Mouse (Mus musculus): ENCODE measurements around the gene Slc7a8.
A peak's percentile ranks its signal among the peaks of the same experiment; 100 is the strongest.

The Slc7a8 gene

DNA sequence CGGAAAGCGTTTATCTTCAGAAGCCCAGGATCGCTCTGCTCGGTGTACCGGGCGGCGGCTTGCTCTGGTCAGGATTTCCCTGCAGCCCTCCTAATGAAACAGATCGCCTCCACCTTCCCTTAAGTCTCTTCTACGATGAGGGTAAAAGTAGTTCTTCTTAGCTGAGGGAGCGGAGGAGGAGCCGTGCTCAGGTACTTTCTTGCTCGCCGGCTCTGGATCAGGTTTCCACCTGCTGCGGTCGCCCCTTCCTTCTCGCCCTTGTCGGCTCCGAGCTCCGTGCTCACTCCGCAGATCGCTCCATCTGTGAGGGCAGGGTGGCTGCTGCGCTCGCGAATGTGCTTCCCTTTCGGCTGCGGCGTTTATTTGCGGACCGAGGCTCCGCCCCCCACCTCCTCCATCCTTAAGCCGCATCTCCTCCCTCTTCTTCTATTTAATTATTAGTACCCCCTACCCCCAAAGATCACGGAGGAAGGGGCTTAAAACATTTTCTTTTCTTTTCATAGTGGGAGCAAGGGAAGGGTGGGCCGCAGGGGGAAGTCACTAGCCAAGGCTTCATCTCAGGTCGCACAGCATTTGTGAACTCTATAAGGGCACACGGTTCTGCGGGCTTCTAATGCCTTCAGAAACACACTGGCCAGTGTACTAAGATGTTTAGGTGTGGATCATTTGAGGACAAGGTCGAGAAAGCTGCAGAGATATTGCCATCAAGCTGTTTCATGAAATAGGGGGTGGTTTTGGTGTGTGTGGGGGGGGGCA, at the start of gene Slc7a8:
TSS of gene Slc7a8 (minus strand) at position 337 of the 756 bp plus-strand sequence.
- peak; percentile 3 to 10 for DNase-seq (ENCODE audit: low spot score in 2 of 2)

DNA sequence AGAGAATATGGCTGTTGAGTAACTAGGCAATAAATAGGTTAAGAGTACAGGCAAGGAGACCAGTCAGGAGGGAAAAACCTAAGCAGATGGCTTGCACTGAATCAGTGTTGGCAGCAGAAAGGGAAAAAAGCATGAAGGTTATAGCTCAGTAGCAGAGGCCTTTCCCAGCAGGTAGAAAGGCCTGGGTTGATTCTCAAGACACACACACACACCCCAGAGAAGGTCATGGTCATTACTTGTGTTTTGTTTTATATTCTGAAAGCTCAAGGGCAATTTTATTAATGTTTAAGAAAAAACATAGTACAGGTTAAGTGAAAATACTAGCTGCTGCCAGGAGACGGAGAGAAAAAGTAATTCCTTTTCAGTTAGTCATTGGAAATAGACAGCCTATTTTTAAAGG, 42.0 kb upstream of the Slc7a8 start:
- DNase-seq (ENCODE audit: low spot score in 2 of 2), result no peak

DNA sequence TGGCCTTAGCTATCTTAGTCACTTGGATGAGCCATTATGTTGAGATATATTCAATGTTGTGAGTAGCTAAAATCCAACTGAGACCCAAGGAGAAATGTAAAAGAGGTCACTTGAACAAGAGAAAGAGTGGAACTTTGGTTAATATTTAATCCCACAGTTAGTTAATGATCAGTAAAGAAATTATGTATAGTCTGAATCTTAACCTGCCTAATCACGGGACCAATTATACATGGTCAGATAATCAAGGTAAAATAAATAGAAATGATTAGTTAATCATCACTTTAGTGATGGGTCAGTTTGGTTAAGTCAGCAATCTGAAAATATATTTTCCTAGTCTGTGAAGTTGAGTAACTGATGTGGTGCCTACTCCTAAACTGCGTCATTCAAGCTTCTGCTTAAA, 40.6 kb upstream of the Slc7a8 start:
- DNase-seq (ENCODE audit: low spot score in 2 of 2), result no peak

DNA sequence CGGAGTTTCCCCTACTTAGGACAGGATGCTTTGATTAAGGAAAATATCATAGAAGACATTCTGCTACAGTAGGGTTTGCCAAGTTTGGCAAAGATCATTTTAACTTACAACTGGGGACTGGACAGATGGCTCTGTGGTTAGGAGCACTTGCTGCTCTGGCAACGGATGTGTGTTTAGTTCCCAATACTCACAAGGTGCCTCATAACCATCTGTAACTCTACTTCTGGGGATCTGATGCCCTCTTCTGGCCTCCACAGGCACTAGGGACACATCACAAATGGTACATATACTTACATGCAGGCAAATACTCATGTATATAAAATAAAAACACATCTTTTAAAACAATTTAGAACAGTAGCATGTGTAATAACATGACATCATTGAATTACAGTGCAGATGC, 36.0 kb upstream of the Slc7a8 start:
- no peak for DNase-seq (ENCODE audit: low spot score in 2 of 2)

DNA sequence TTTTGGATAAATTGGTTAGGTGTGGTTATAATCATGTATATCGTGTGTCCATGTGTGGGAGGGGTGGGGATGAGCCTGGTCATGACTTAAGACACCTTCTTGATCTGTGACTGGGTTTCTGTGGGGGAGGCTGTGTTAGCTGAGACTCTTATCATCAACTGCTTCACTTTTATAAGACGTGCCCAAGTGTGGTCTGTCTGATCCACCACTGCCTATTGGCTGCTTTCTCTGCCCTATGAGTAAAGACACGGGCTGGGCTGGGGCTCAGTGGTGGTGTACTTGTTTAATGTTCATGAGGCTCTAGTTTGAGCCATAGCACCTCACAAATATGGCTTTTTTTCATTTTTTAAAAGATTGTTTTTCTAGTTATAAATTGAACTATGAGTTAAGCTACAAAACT, 34.0 kb upstream of the Slc7a8 start:
- DNase-seq (ENCODE audit: low spot score in 2 of 2), result no peak

DNA sequence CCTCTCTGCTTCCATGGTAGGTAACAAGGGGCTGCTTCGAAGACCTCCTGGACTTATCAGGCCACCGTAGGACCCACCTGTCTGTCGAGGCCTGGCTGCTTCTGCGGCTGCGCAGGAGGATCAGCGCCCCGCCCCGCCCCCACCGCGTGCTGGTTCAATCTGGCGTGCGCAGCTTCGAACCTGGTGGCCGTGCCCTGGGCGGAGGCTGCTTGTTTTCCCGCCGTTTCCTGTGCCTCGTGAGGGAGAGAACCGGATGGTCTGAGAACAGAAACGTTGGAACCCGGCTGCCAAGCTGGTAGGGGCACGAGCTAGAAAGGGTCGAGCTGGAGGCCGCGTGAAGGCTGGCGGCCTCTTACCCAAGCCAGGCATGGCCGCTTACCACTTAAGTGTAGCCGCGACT, 32.2 kb upstream of the Slc7a8 start, which contains the start of gene Rnf212b:
TSS of gene Rnf212b (plus strand) at position 151 of the 400 bp plus-strand sequence.
- no peak for DNase-seq (ENCODE audit: low spot score in 2 of 2)

DNA sequence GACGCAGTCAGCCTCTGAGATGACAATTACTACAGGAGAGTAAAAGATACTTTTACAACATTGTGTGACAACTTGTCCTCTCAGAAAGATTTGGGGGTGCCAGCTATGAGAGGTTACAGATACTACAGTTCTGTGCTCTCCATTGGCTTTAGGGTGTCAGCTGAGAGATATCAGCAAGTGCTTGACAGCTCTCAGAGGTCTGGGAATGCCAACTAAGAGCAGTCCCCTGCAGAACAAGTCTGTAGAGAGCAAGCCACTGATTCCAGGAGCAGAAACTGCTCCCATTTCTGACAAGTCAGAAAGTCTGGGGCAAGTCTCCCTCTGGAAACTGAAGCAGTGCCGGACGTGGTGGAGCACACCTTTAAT, 27.9 kb upstream of the Slc7a8 start:
- DNase-seq (ENCODE audit: low spot score in 2 of 2), result no peak

DNA sequence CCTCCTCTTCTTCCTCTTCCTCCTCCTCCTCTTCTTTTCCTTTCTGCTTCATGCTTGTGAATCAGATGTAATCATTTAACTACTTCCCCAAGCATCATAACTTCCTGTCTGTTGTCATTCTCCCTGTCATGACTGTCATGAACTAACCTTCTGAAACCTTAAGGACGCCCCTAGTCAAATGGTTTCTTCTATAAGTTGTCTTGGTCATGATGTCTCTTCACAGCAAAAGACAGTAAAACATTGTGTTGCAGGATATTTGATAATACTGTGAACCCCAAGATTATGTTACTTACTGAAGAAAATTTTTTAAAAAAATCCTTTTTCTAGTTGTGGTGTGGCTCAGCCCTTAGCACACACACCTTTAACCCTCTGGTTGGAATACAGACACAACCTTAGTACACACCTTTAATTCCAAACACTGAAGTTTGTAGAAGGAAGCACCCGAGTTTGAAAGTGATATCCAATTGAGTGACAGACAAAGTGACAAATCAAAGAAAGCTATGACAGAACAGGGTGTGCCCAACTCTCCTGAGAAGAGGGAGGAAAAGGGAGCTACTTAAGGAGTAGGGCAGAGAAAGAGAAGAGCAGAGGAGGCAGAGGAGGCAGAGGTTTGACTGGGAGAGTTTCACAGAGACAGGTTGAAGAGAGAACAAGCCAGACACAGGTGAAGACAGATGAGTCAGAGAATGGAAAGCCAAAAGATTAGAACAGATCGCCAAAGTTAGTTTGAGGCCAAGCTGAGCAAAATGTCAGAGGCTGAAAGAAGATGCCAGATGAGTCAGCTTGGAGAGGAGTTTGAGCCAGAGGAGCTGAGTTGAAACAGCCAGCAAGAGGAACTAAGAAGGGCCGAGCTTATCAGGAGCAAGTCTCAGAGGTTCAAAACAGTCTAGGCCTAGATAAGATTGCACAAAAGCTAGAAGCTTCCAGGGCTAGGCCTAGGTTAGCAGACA, 27.2 kb upstream of the Slc7a8 start:
- DNase-seq (ENCODE audit: low spot score in 2 of 2), result no peak

DNA sequence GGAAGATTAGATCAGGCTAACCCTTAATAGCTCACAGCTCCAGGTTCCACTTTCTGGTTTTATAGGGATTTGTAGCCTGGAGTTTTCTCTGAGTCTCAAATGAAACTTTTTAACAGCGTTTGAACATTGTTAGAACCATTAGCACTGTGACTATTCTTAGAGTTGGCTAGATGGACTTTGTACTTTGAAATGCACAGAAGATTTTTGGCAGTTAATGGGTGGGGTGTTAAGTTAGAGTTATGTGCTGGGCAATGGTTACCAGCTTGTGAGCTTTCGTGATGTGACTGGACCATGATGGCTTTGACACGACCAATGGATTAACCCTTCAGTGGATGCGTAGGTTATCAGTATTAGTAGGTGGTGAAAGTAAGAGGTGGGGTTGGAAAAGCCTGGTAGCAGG, 24.4 kb upstream of the Slc7a8 start:
- no peak for DNase-seq (ENCODE audit: low spot score in 2 of 2)

DNA sequence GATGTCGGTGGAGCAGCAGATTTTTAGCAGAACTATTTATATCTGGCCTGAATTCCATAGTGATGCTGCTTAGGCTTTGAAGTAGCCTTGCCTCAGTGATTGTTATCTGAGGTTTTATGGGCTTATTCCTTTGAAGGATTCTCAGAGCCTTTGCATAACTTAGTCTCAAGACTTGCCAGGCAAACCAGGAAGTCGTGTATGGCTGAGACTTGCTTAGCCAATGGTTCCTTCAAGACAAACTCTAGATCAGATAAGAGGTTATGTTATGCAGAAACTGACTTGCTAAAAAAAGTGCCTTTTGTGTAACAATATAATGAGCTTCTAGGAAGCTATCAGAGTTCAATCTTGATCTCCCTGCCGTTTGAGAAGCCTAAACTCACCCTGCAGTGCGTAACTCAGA, 20.7 kb upstream of the Slc7a8 start:
- DNase-seq (ENCODE audit: low spot score in 2 of 2), result no peak

DNA sequence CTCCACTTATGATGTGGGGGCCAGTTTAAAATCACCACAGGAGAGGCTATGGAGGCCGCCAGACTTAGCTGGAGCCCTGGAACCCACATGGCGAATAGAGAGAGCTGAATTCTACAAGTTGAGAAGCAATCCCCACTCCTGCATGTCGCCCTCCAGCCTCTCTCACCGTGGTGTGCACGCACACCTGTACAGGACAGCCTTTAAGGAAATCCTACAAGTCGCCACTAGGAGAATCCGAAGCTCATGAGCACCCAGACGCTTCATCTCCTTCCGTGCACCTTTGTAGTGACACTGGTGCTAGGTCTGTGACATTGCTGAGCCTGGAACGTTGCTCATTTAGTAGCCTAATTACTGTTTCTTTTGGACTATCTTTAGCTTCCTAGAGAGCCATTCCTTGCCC, 17.9 kb upstream of the Slc7a8 start:
- DNase-seq (ENCODE audit: low spot score in 2 of 2), result no peak

DNA sequence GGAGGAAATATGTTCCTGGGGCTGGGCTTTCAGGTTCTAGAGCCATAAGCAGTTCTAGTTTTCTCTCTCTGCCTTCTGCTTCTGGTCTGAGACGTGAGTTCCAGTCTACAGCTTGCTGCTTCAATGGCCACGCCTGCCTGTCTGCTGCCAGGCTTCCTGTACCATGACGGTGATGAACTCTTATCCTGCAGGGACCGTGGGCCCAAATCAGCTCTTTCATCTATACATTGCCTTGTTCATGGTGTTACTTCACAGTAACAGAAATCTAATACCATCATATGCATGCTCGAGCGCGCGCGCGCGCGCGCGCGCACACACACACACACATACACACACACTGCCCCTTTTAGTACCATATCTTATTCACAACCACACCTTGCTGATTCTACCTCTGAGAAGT, 15.0 kb upstream of the Slc7a8 start:
- no peak for DNase-seq (ENCODE audit: low spot score in 2 of 2)

DNA sequence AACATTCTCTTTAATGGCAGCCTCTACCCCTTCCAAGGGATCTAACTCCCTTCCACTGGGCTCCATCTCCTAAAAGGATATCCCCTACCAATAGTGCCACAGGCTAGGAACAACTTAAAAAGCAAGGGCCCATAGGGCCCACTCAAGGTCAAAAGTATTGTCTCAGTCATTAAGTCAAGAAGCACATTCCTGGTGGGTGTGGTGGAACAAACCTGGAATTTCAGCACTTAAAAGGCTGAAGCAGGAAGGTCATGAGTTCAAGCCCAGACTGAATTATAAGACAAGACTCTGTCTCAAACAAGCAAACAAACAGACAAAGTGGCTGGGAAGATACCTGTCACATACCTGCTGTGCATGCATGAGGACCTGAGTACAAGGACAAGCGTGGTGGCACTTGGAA, 14.2 kb upstream of the Slc7a8 start:
- DNase-seq (ENCODE audit: low spot score in 2 of 2), result no peak

DNA sequence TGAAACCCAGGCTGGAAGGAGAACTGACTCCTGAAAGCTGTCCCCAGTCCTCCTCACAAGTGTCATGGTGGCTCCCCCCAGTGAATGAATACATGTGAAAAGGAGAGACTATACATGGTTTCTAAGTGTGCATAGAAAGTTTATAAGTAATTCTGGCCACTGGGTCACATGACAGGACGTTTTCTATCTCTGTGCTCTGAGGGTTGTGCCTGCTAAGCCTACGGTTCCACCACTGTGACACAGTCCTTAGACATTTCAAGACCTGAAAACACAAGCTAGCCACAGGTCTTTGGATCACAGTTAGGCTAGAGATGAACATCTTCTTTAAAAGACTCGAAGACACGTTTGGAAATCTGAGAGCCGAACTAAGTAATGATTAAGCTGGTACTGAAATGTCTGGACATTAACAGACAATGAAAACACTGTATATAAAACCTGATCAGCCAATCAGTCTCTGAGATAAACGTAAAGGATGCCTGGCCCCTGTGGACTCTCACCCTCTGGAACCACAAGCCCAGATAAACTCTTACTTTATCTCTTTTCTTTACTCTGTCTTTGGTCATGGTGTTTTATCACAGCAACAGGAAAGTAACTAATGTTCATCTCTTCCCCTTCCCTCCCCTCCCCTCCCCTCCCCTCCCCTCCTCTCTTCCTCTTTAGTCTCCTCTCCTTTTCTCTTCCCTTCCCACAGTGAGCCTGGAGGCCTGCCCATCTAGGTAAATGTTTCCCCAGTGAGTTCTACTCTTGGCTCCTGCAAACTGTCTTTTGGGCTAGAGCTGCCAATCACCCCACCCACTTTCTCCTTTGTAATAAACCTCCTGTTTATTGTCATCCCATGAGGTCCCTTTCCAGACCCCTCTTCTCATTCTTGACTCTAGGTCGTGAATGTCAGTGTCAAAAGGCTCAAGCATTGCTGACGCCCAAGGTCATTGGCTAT, 12.4 kb upstream of the Slc7a8 start:
- DNase-seq (ENCODE audit: low spot score in 2 of 2), result no peak

DNA sequence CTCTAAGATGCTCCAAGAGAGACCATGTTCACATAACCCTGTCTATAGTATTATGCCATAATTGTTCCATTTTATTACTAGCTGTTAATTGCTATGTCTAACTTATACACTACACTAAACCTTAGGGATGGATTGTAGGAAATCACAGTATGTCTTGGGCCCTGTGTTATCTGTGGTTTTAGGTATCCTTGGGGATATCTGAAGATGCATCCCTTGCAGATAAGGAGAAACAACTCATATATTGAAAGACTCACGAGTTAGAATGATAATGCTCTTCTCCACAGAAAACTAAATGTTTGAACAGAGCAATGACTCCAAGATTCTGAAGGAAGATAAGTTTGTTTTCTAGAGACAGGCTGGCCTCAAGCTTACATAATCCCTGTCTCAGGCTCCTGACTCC, 11.6 kb upstream of the Slc7a8 start:
- DNase-seq (ENCODE audit: low spot score in 2 of 2), result no peak

DNA sequence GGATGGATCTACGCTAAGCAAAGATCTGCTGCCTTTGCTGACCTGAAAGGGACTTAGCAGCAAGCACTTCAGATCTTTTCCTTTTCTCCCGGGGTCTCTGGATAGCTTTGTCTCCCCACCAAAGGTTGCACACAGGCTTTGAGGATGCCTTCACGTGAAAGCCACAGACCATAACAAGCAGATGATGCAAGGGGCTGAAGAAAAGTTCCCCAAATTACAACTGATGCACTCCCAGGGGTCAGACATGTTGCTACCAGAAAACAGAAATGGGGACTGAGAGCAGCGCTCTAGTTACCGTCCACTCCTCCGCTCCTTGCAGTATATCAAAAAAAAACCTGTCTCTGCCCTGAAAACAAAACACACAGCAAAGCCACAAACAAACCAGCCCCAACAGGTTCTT, 10.4 kb upstream of the Slc7a8 start:
- no peak for DNase-seq (ENCODE audit: low spot score in 2 of 2)

DNA sequence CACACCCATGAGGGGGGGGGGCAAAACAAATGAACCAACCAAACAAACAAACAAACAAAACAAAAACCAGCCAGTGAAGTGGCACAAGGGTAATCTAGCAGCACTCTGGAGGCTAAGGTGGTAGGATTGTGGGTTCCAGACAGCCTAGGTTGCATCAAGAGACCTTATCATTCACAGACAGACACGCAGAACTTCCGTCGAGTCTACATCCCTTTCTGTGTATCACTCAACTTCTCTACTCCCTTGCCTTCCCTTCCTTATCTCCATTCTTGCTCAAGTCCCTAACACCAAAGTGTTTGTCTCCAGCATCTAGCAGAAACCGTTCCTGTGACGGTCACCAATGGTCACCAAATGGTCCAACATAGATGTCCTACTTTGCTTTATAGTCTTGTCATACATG, 6.5 kb upstream of the Slc7a8 start:
- DNase-seq (ENCODE audit: low spot score in 2 of 2), result no peak

DNA sequence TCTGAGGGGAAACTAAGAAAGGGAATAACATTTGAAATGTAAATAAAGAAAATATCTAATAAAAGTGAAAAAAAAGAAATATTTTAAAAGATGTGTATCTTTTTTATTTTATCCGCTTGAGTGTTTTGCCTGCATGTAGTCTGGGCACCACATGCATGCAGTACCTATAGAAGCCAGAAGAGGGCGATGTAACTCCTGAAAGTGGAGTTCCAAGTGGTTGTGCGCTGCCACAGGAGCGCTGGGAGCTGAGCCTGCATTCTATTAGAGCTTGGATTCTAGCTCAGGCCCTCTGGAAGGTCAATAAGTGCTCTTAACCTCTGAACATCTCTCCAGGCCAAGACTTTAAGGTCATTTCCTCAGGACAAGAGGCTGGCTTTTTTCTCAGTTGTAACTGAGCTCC, 5.5 kb upstream of the Slc7a8 start:
- DNase-seq (ENCODE audit: low spot score in 2 of 2), result no peak

DNA sequence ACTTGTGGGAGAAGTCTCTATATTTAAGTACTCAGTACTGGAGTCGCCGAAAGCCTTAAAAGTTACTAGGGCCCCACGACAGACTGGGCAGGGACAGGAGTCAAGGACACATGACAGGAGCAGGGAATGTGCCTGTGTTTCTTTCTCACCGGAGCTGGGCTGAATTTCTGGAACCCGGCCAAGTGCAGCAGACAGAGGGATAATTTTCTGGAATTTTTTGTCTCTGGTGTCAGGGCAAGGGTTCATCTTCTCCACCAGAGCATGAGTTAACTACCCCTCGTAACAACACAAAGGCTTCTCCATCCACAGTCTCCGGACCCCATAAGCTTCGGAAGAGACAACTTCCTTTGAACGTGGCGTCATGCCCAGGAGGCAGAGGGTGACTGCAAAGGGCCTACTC, 4.7 kb upstream of the Slc7a8 start:
- DNase-seq (ENCODE audit: low spot score in 2 of 2), result no peak

DNA sequence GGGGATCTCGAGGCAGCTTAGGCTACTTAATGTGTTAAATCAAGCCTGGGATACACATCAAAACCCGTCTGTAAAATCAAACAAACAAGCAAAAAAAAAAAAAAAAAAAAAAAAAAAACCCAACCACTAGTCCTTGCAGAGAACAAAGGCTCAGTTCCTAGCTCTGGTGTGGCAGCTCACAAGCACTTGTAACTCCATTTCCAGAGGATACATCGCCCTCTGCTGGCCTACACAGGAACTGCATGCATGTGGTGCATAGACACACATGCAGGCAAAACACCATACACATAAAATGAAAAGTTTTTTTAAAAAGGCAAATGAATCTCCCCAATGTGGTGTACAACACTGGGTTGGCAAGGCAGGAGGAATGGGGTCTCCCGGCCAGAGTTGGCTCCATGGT, 4.2 kb upstream of the Slc7a8 start:
- DNase-seq (ENCODE audit: low spot score in 2 of 2), result peak; percentile 47 to 71

DNA sequence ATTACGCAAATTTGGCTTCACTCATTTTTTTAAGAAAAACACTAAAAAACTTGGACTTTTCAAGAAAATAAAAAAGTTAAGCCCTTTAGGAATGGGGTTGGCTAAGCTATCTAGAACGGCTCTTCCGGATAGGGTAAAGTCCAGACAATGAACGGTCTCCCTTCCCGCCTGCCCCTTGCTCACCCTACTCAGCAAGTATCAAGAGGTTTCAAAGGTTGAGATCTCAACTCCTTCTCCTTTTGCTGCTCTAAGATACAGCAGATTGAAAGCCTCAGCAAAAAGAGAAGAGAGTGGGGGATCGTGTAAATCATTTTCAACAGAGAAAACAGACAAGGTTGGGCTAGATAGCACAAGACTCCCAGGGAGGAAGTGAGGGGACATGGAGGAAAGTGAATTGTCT, 1.2 kb upstream of the Slc7a8 start:
- no peak for DNase-seq (ENCODE audit: low spot score in 2 of 2)
